In the genomic region with DNA sequence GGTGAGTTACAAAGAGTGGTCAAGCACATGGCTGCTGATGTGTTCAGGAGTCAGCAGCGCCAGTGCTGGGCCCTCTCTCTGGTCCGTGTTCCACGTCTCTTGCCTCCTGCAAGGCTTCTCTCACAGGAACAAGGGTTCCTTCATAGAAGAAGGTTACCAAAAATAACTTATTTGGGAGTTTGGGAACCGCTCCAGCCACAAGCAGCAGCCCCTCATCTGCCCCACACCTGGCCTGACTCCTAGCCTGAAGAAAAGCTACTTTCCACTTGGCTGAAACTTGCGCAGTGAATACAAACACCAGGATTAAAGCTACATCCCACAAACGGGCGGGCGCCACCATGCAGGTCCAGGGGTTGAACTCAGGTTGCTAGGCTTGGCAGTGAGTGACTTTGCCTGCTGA, we compare ENCODE assay signal across 30 mouse cellular contexts.
A peak's percentile ranks its signal among the peaks of the same experiment; 100 is the strongest.
DNase-seq lines count a peak whose midpoint lies in the region; ATAC-seq lines count a peak whose summit lies in the region.
"Had no signal": no experiment of that assay in that cellular context is flagged by ENCODE, and none has a peak within 500 bp of the region (broad histone marks: within the 10 kb centered on the region; RNA-seq: fewer than 3 reads in every experiment).

No protein-coding gene starts in this region.

- H3K27ac ChIP-seq in heart, embryonic 14.5 days (replicated peaks in 1 of 2; ENCODE audit: control insufficient read depth in 1 of 2, insufficient read depth in 1 of 2, low read depth in 2 of 2, low read length in 2 of 2), result peak overlapping the region; percentile 52 to 77
- peak overlapping the region; percentile 76 for H3K27ac ChIP-seq in heart, embryonic 15.5 days
- H3K27ac ChIP-seq in limb, embryonic 15.5 days, result peak overlapping the region; percentile 33; the same call in 1 of the 2 replicates
- H3K27ac ChIP-seq: embryonic facial prominence, embryonic 13.5 days; hindbrain, embryonic 13.5 days; kidney, postnatal 0 days; liver, embryonic 15.5 days; midbrain, embryonic 12.5 days; neural tube, embryonic 13.5 days; stomach, postnatal 0 days had no signal

- H3K9me3 ChIP-seq in heart, embryonic 14.5 days (ENCODE audit: control insufficient read depth, low read length), result no peaks in the 10 kb centered on the region
- no peaks in the 10 kb centered on the region for H3K9me3 ChIP-seq in heart, embryonic 15.5 days (replicated peaks)
- H3K9me3 ChIP-seq in limb, embryonic 15.5 days, result no peaks in the 10 kb centered on the region
- H3K9me3 ChIP-seq: embryonic facial prominence, embryonic 13.5 days; hindbrain, embryonic 13.5 days; liver, embryonic 15.5 days; midbrain, embryonic 12.5 days; neural tube, embryonic 13.5 days had no signal

- H3K4me2 ChIP-seq in heart, embryonic 14.5 days (ENCODE audit: low read length), result no peak overlapping the region
- no peak overlapping the region for H3K4me2 ChIP-seq in heart, embryonic 15.5 days
- no peak overlapping the region for H3K4me2 ChIP-seq in limb, embryonic 15.5 days
- H3K4me2 ChIP-seq: embryonic facial prominence, embryonic 13.5 days; hindbrain, embryonic 13.5 days; liver, embryonic 15.5 days; midbrain, embryonic 12.5 days; neural tube, embryonic 13.5 days had no signal

- peaks cover 7 to 19% of the 10 kb centered on the region in 2 experiments for H3K4me1 ChIP-seq in heart, embryonic 14.5 days (ENCODE audit: control insufficient read depth in 2 of 2, insufficient read depth in 2 of 2, low read length in 2 of 2)
- peaks cover 19% of the 10 kb centered on the region for H3K4me1 ChIP-seq in heart, embryonic 15.5 days (replicated peaks)
- H3K4me1 ChIP-seq in limb, embryonic 15.5 days, result no peaks in the 10 kb centered on the region
- H3K4me1 ChIP-seq: embryonic facial prominence, embryonic 13.5 days; neural tube, embryonic 13.5 days had no signal

- no peak for ATAC-seq in heart, embryonic 14.5 days (ENCODE audit: insufficient number of reproducible peaks, insufficient read depth, low FRiP score, low read depth)
- no peak for ATAC-seq in heart, embryonic 15.5 days (replicated peaks; ENCODE audit: insufficient number of reproducible peaks, insufficient read depth, low FRiP score, low read depth)
- no peak for ATAC-seq in limb, embryonic 15.5 days (ENCODE audit: insufficient number of reproducible peaks, low FRiP score, low TSS enrichment, low read depth)
- ATAC-seq: CD4-positive, CD25-positive, alpha-beta regulatory T cell, adult 4 months; forebrain, embryonic 16.5 days; intestine, embryonic 16.5 days had no signal

- WGBS in heart, embryonic 14.5 days, result 66% methylated on average over 8 of the region's 8 CpGs
- WGBS in heart, embryonic 15.5 days, result 61% methylated on average over 8 of the region's 8 CpGs
- 64% methylated on average over 8 of the region's 8 CpGs for WGBS in limb, embryonic 15.5 days

- H3K27me3 ChIP-seq in heart, embryonic 14.5 days (ENCODE audit: control insufficient read depth, insufficient read depth, low read length), result no peaks in the 10 kb centered on the region
- H3K27me3 ChIP-seq in heart, embryonic 15.5 days, result no peaks in the 10 kb centered on the region
- no peaks in the 10 kb centered on the region for H3K27me3 ChIP-seq in limb, embryonic 15.5 days
- H3K27me3 ChIP-seq: embryonic facial prominence, embryonic 13.5 days; hindbrain, embryonic 13.5 days; liver, embryonic 15.5 days; midbrain, embryonic 12.5 days; neural tube, embryonic 13.5 days had no signal

- H3K36me3 ChIP-seq in heart, embryonic 14.5 days (ENCODE audit: control insufficient read depth, insufficient read depth, low read length), result peaks cover 9% of the 10 kb centered on the region; the same call in 1 of the 2 replicates
- no peaks in the 10 kb centered on the region for H3K36me3 ChIP-seq in heart, embryonic 15.5 days
- no peaks in the 10 kb centered on the region for H3K36me3 ChIP-seq in limb, embryonic 15.5 days
- H3K36me3 ChIP-seq: embryonic facial prominence, embryonic 13.5 days; liver, embryonic 15.5 days; midbrain, embryonic 12.5 days had no signal

- DNase-seq in heart, adult 18-20 months, result peak; percentile 25 to 34
- no peak for DNase-seq in heart, adult 9 months (ENCODE audit: low spot score in 2 of 2)
- DNase-seq in heart, postnatal 4 days, result no peak
- DNase-seq in frontal cortex, postnatal 10 days (ENCODE audit: low spot score in 2 of 2), result no peak
- DNase-seq: adrenal gland, postnatal 25 days; cerebellum, adult 11-12 months; cerebellum, adult 9-11 months; embryo, embryonic 11 days; gastrocnemius, postnatal 14 days; kidney, adult 8-10 months; kidney, postnatal 4 days; liver; lung, postnatal 36 days; right cerebral cortex, postnatal 4 days; thymus, adult 18-20 months; thymus, postnatal 4 days had no signal

- no peak overlapping the region for H3K9ac ChIP-seq in heart, embryonic 14.5 days (ENCODE audit: low read length)
- no peak overlapping the region for H3K9ac ChIP-seq in heart, embryonic 15.5 days
- no peak overlapping the region for H3K9ac ChIP-seq in limb, embryonic 15.5 days
- H3K9ac ChIP-seq: embryonic facial prominence, embryonic 13.5 days; hindbrain, embryonic 13.5 days; liver, embryonic 15.5 days; midbrain, embryonic 12.5 days; neural tube, embryonic 13.5 days had no signal

- no peak overlapping the region for H3K4me3 ChIP-seq in heart, embryonic 14.5 days (ENCODE audit: control insufficient read depth in 1 of 2, insufficient read depth in 1 of 2, low read depth in 1 of 2, low read length in 2 of 2)
- H3K4me3 ChIP-seq in heart, embryonic 15.5 days, result no peak overlapping the region
- no peak overlapping the region for H3K4me3 ChIP-seq in limb, embryonic 15.5 days
- H3K4me3 ChIP-seq: embryonic facial prominence, embryonic 13.5 days; erythroblast, embryonic 14.5 days; hindbrain, embryonic 13.5 days; liver, embryonic 15.5 days; midbrain, embryonic 12.5 days; neural tube, embryonic 13.5 days had no signal

Comparison
In these comparisons a context has a peak if more than half of its experiments do, and no peak if none do; other contexts are left out.
1. DNase-seq: peak in heart, adult 18-20 months (2 of 2); none in heart, adult 9 months (0 of 2), heart, postnatal 4 days (single experiment) and frontal cortex, postnatal 10 days (0 of 2).
2. Peak in every context shown above with its lines, with median percentiles within 50 percentile points of each other: H3K27ac ChIP-seq.